In genomic region chr17:14213976-14214529, GRCm38 (mm10) we compare ENCODE assay signal across 31 mouse cellular contexts. TPM values are rescaled to one million over a fixed set of nuclear protein-coding genes. Genes with fewer than 3 reads are reported as not detected.
DNase-seq lines count a peak whose midpoint lies in the region; ATAC-seq and TF ChIP-seq lines count a peak whose summit lies in the region.
"Had no signal": no experiment of that assay in that cellular context is flagged by ENCODE, and none has a peak within 500 bp of the region (broad histone marks: within the 10 kb centered on the region; RNA-seq: fewer than 3 reads in every experiment).

No protein-coding gene starts in this region.

- H3K4me3 ChIP-seq in kidney, postnatal 0 days (replicated peaks; ENCODE audit: low read depth, low read length): no peak overlapping the region
- no peak overlapping the region for H3K4me3 ChIP-seq in midbrain, embryonic 15.5 days
- H3K4me3 ChIP-seq in midbrain, postnatal 0 days (ENCODE audit: low read depth, low read length): no peak overlapping the region
- H3K4me3 ChIP-seq: heart, embryonic 10.5 days; heart, embryonic 15.5 days; hindbrain, embryonic 13.5 days; layer of hippocampus, adult 2 months; left cerebral cortex, adult 2 months; limb, embryonic 12.5 days; myocyte; neural tube, embryonic 12.5 days had no signal

- TF ChIP-seq CTCF in kidney, postnatal 0 days (IDR thresholded peaks at IDR 0.05; ENCODE audit: low read depth): no peak
- TF ChIP-seq CTCF in midbrain, postnatal 0 days (IDR thresholded peaks at IDR 0.05): no peak

- no peak overlapping the region for H3K4me2 ChIP-seq in kidney, postnatal 0 days (ENCODE audit: low read length)
- H3K4me2 ChIP-seq in midbrain, embryonic 15.5 days: no peak overlapping the region
- H3K4me2 ChIP-seq in midbrain, postnatal 0 days (ENCODE audit: low read depth, low read length, poor library complexity, severe bottlenecking): no peak overlapping the region
- H3K4me2 ChIP-seq: heart, embryonic 15.5 days; hindbrain, embryonic 13.5 days; limb, embryonic 12.5 days; neural tube, embryonic 12.5 days had no signal

- no peaks in the 10 kb centered on the region for H3K9me3 ChIP-seq in kidney, postnatal 0 days (replicated peaks; ENCODE audit: low read length)
- no peaks in the 10 kb centered on the region for H3K9me3 ChIP-seq in midbrain, embryonic 15.5 days
- no peaks in the 10 kb centered on the region for H3K9me3 ChIP-seq in midbrain, postnatal 0 days (ENCODE audit: low read length)
- H3K9me3 ChIP-seq: heart, embryonic 10.5 days; heart, embryonic 15.5 days; hindbrain, embryonic 13.5 days; limb, embryonic 12.5 days; neural tube, embryonic 12.5 days had no signal

- no peak overlapping the region for H3K27ac ChIP-seq in kidney, postnatal 0 days
- no peak overlapping the region for H3K27ac ChIP-seq in midbrain, embryonic 15.5 days
- no peak overlapping the region for H3K27ac ChIP-seq in midbrain, postnatal 0 days (ENCODE audit: low read depth, low read length)
- H3K27ac ChIP-seq: heart, embryonic 10.5 days; heart, embryonic 15.5 days; hindbrain, embryonic 13.5 days; layer of hippocampus, adult 2 months; left cerebral cortex, adult 2 months; limb, embryonic 12.5 days; liver, embryonic 14.5 days; neural tube, embryonic 12.5 days had no signal

- H3K36me3 ChIP-seq in kidney, postnatal 0 days (ENCODE audit: insufficient read depth, low read length): no peaks in the 10 kb centered on the region
- no peaks in the 10 kb centered on the region for H3K36me3 ChIP-seq in midbrain, embryonic 15.5 days (replicated peaks)
- H3K36me3 ChIP-seq in midbrain, postnatal 0 days (ENCODE audit: insufficient read depth, low read length): no peaks in the 10 kb centered on the region
- H3K36me3 ChIP-seq: heart, embryonic 10.5 days; heart, embryonic 15.5 days; hindbrain, embryonic 13.5 days; limb, embryonic 12.5 days; neural tube, embryonic 12.5 days had no signal

- no peaks in the 10 kb centered on the region for H3K4me1 ChIP-seq in kidney, postnatal 0 days (replicated peaks; ENCODE audit: insufficient read depth, low read length)
- no peaks in the 10 kb centered on the region for H3K4me1 ChIP-seq in midbrain, embryonic 15.5 days
- H3K4me1 ChIP-seq in midbrain, postnatal 0 days (ENCODE audit: insufficient read depth, low read length): no peaks in the 10 kb centered on the region
- H3K4me1 ChIP-seq: heart, embryonic 10.5 days; heart, embryonic 15.5 days; limb, embryonic 12.5 days; neural tube, embryonic 12.5 days had no signal

- no peak overlapping the region for H3K9ac ChIP-seq in kidney, postnatal 0 days (ENCODE audit: low read depth, low read length)
- H3K9ac ChIP-seq in midbrain, embryonic 15.5 days: no peak overlapping the region
- H3K9ac ChIP-seq in midbrain, postnatal 0 days (replicated peaks; ENCODE audit: low read length, poor library complexity, severe bottlenecking): no peak overlapping the region
- H3K9ac ChIP-seq: heart, embryonic 15.5 days; hindbrain, embryonic 13.5 days; limb, embryonic 12.5 days; liver, embryonic 14.5 days; neural tube, embryonic 12.5 days had no signal

- peak; percentile 55 to 78 for DNase-seq in adrenal gland, adult (ENCODE audit: inconsistent age in 2 of 2, low spot score in 1 of 2)
- no peak for DNase-seq in adrenal gland, adult 18-20 months (ENCODE audit: low spot score in 2 of 2)
- peak; percentile 85 for DNase-seq in heart, adult 11 months
- DNase-seq in heart, postnatal 10 days: no peak
- DNase-seq in kidney, postnatal 0 days (ENCODE audit: low spot score): no peak
- DNase-seq in kidney, adult 8-10 months: no peak
- no peak for DNase-seq in midbrain, postnatal 0 days (ENCODE audit: low spot score)
- DNase-seq: cerebellum, adult 18-20 months; cerebellum, postnatal 14 days; gastrocnemius, postnatal 14 days; heart, postnatal 36 days; kidney, postnatal 36 days; lung, postnatal 36 days; right cerebral cortex, adult 18-20 months; spleen, adult 18-20 months; thymus, postnatal 25 days had no signal

- intact Hi-C loops in heart, postnatal 10 days (cut with DNase I): no loop called here

- no peaks in the 10 kb centered on the region for H3K27me3 ChIP-seq in kidney, postnatal 0 days (ENCODE audit: insufficient read depth, low read length)
- no peaks in the 10 kb centered on the region for H3K27me3 ChIP-seq in midbrain, embryonic 15.5 days (replicated peaks)
- no peaks in the 10 kb centered on the region for H3K27me3 ChIP-seq in midbrain, postnatal 0 days (ENCODE audit: insufficient read depth, low read length)
- H3K27me3 ChIP-seq: heart, embryonic 15.5 days; hindbrain, embryonic 13.5 days; limb, embryonic 12.5 days; neural tube, embryonic 12.5 days had no signal

- 49% methylated on average over 3 of the region's 3 CpGs for WGBS in kidney, postnatal 0 days
- 72% methylated on average over 3 of the region's 3 CpGs for WGBS in midbrain, embryonic 15.5 days
- WGBS in midbrain, postnatal 0 days: 73% methylated on average over 3 of the region's 3 CpGs

- ATAC-seq in kidney, postnatal 0 days (replicated peaks; ENCODE audit: low FRiP score, low read depth): peak; percentile 73
- ATAC-seq in midbrain, embryonic 15.5 days (replicated peaks): 0 out of 2 replicates have a peak, but pooled peaks have one; percentile 8
- no peak; the same call in 1 of the 2 replicates for ATAC-seq in midbrain, postnatal 0 days (ENCODE audit: low FRiP score)
- ATAC-seq: activated CD4-positive, CD25-positive, alpha-beta regulatory T cell, adult 4 months; forebrain, embryonic 14.5 days had no signal

RNA-seq across cellular contexts. Expression of gene Dact2, which starts 9.9 kb away (rescaled TPM):
- total RNA-seq in adrenal gland, adult 18-20 months (2021): 1 to 10 TPM in 1 of 2 experiments, under 1 TPM in 1; 0.46 to 2.1 TPM
- 1 to 10 TPM; 2.3 to 2.7 TPM for total RNA-seq in heart, postnatal 10 days (2021)
- 14.8 and 16.0 TPM in 2 replicates for polyA plus RNA-seq in kidney, postnatal 0 days (2015; fragmentation: Nextera tagmentation; extraction: Ambion mirVana)
- polyA plus RNA-seq in midbrain, embryonic 15.5 days (2015; fragmentation: Nextera tagmentation; extraction: Ambion mirVana): 1.7 and 2.9 TPM in 2 replicates
- total RNA-seq in midbrain, postnatal 0 days (2014; rRNA removed): 19.4 and 19.9 TPM in 2 replicates
- polyA plus RNA-seq in midbrain, postnatal 0 days (2015; fragmentation: Nextera tagmentation; extraction: Ambion mirVana): 2.8 TPM in 2 replicates
- total RNA-seq: CH12.LX; granulocyte monocyte progenitor cell, adult 5-6 weeks; megakaryocyte, adult 5-6 weeks had no signal
- polyA plus RNA-seq: activated CD4-positive, CD25-positive, alpha-beta regulatory T cell, adult 4 months had no signal

Comparison
In these comparisons a context has a peak if more than half of its experiments do, and no peak if none do; other contexts are left out.
1. DNase-seq: peak in adrenal gland, adult (2 of 2) and heart, adult 11 months (single experiment); none in adrenal gland, adult 18-20 months (0 of 2), heart, postnatal 10 days (0 of 2), kidney, postnatal 0 days (single experiment), kidney, adult 8-10 months (0 of 2) and midbrain, postnatal 0 days (single experiment).